7 mouse cellular contexts compared by ENCODE assay signal in the genomic region with DNA sequence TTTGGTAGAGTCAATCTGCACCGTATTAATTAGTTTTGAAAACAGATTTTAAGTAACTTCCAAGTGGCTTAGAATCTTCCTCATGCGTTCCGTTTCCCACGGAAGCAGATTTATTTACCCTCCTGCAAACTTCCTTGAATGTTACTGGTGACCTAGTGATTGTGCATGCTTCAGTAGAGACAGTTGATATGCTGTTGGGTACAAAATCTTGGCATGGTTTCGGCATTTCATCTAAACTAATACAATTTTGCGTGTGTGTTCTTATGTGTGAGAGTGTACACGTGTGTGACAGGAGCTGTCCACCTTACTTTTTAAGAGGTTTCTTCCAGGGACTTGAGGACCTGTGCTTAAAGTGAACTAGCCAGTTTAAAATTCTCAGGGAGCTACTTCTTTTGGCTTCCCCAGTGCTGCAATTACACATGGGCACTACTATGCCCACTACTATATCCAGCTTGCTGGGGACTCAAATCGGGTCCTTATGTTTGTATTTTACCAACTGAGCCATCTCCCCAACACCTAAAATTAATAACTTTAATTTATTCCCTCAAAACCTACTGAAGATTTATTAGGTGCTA. TPM values are rescaled to one million over a fixed set of nuclear protein-coding genes. Genes with fewer than 3 reads are reported as not detected.
DNase-seq lines count a peak whose midpoint lies in the region; ATAC-seq and TF ChIP-seq lines count a peak whose summit lies in the region.

No protein-coding gene starts in this region.

- H3K4me2 ChIP-seq in lung, embryonic 16.5 days (ENCODE audit: low read depth, low read length): peak overlapping the region; percentile 48
- peak overlapping the region; percentile 76 for H3K4me2 ChIP-seq in forebrain, embryonic 12.5 days
- H3K4me2 ChIP-seq in limb, embryonic 14.5 days (replicated peaks; ENCODE audit: low read depth, low read length, severe bottlenecking): peak overlapping the region; percentile 81; the same call in 1 of the 2 replicates
- peak overlapping the region; percentile 26; the same call in 1 of the 2 replicates for H3K4me2 ChIP-seq in stomach, postnatal 0 days (replicated peaks; ENCODE audit: low read depth)

- no peak overlapping the region for H3K27ac ChIP-seq in lung, embryonic 16.5 days (ENCODE audit: low read length)
- H3K27ac ChIP-seq in forebrain, embryonic 12.5 days: no peak overlapping the region
- H3K27ac ChIP-seq in limb, embryonic 14.5 days (replicated peaks; ENCODE audit: low read depth, low read length): no peak overlapping the region
- no peak overlapping the region for H3K27ac ChIP-seq in stomach, postnatal 0 days (replicated peaks)

- no peak for DNase-seq in lung, postnatal 25 days (ENCODE audit: low spot score)
- DNase-seq in limb, embryonic 14.5 days (ENCODE audit: low spot score): no peak
- DNase-seq in stomach, postnatal 0 days (ENCODE audit: low spot score): no peak
- DNase-seq in thymus, adult 18-20 months: no peak
- DNase-seq in thymus, postnatal 36 days: no peak

- no peak for TF ChIP-seq EP300 in stomach, postnatal 0 days (optimal IDR thresholded peaks at IDR 0.05)

- no peaks in the 10 kb centered on the region for H3K9me3 ChIP-seq in lung, embryonic 16.5 days (ENCODE audit: control insufficient read depth, low read length)
- no peaks in the 10 kb centered on the region for H3K9me3 ChIP-seq in forebrain, embryonic 12.5 days
- H3K9me3 ChIP-seq in limb, embryonic 14.5 days (ENCODE audit: control insufficient read depth, low read length): no peaks in the 10 kb centered on the region
- H3K9me3 ChIP-seq in stomach, postnatal 0 days (ENCODE audit: control insufficient read depth, low read length): no peaks in the 10 kb centered on the region

- peak overlapping the region; percentile 18; the same call in 1 of the 2 replicates for H3K4me3 ChIP-seq in lung, embryonic 16.5 days (ENCODE audit: low read length)
- H3K4me3 ChIP-seq in forebrain, embryonic 12.5 days (replicated peaks): 0 out of 2 replicates have a peak overlapping the region, but pooled peaks have one; percentile 7
- H3K4me3 ChIP-seq in limb, embryonic 14.5 days (replicated peaks; ENCODE audit: low read length): no peak overlapping the region; the same call in 1 of the 2 replicates
- no peak overlapping the region for H3K4me3 ChIP-seq in stomach, postnatal 0 days (ENCODE audit: low read depth, low read length)

- no peak overlapping the region for H3K9ac ChIP-seq in lung, embryonic 16.5 days (ENCODE audit: low read length)
- H3K9ac ChIP-seq in forebrain, embryonic 12.5 days: 0 out of 2 replicates have a peak overlapping the region, but pooled peaks have one; percentile 25
- no peak overlapping the region for H3K9ac ChIP-seq in limb, embryonic 14.5 days (ENCODE audit: low read depth, low read length, severe bottlenecking)
- no peak overlapping the region for H3K9ac ChIP-seq in stomach, postnatal 0 days (ENCODE audit: low read length)

- no peak for TF ChIP-seq CTCF in stomach, postnatal 0 days (IDR thresholded peaks at IDR 0.05; ENCODE audit: low read depth)

- H3K27me3 ChIP-seq in lung, embryonic 16.5 days (ENCODE audit: control insufficient read depth, insufficient read depth, low read depth, low read length): no peaks in the 10 kb centered on the region
- H3K27me3 ChIP-seq in forebrain, embryonic 12.5 days: no peaks in the 10 kb centered on the region
- H3K27me3 ChIP-seq in limb, embryonic 14.5 days (ENCODE audit: control insufficient read depth, insufficient read depth, low read length): no peaks in the 10 kb centered on the region
- no peaks in the 10 kb centered on the region for H3K27me3 ChIP-seq in stomach, postnatal 0 days (ENCODE audit: control insufficient read depth, insufficient read depth, low read length)

- no peak for ATAC-seq in lung, embryonic 16.5 days (ENCODE audit: low read depth)
- no peak for ATAC-seq in forebrain, embryonic 12.5 days (ENCODE audit: low FRiP score)
- ATAC-seq in limb, embryonic 14.5 days (ENCODE audit: low FRiP score, low read depth): no peak
- ATAC-seq in stomach, postnatal 0 days (ENCODE audit: low FRiP score, low TSS enrichment): no peak

- peaks cover 9% of the 10 kb centered on the region for H3K4me1 ChIP-seq in lung, embryonic 16.5 days (replicated peaks; ENCODE audit: control insufficient read depth, insufficient read depth, low read length)
- peaks cover 24% of the 10 kb centered on the region for H3K4me1 ChIP-seq in forebrain, embryonic 12.5 days
- peaks cover 14% of the 10 kb centered on the region for H3K4me1 ChIP-seq in limb, embryonic 14.5 days (ENCODE audit: control insufficient read depth, insufficient read depth, low read length)
- no peaks in the 10 kb centered on the region; the same call in 1 of the 2 replicates for H3K4me1 ChIP-seq in stomach, postnatal 0 days (replicated peaks; ENCODE audit: control insufficient read depth, insufficient read depth)

- WGBS in lung, embryonic 16.5 days: 40% methylated on average over 8 of the region's 8 CpGs
- 78% methylated on average over 8 of the region's 8 CpGs for WGBS in forebrain, embryonic 12.5 days
- 52% methylated on average over 8 of the region's 8 CpGs for WGBS in limb, embryonic 14.5 days
- 47% methylated on average over 8 of the region's 8 CpGs for WGBS in stomach, postnatal 0 days

- TF ChIP-seq POLR2A in limb, embryonic 14.5 days (IDR thresholded peaks at IDR 0.05; ENCODE audit: borderline replicate concordance, extremely low read depth, insufficient read depth, insufficient read length): no peak

- no peaks in the 10 kb centered on the region for H3K36me3 ChIP-seq in lung, embryonic 16.5 days (ENCODE audit: control insufficient read depth, insufficient read depth, low read length)
- H3K36me3 ChIP-seq in forebrain, embryonic 12.5 days (replicated peaks): no peaks in the 10 kb centered on the region
- no peaks in the 10 kb centered on the region for H3K36me3 ChIP-seq in limb, embryonic 14.5 days (ENCODE audit: control insufficient read depth, insufficient read depth, low read length)
- H3K36me3 ChIP-seq in stomach, postnatal 0 days (ENCODE audit: control insufficient read depth, insufficient read depth, low read length): no peaks in the 10 kb centered on the region

RNA-seq across cellular contexts. Expression of a gene that starts 3.0 kb away (rescaled TPM):
- polyA plus RNA-seq in lung, embryonic 16.5 days (2015; fragmentation: Nextera tagmentation; extraction: Ambion mirVana): 16.2 and 17.8 TPM in 2 replicates
- 25.0 and 25.9 TPM in 2 replicates for polyA plus RNA-seq in forebrain, embryonic 12.5 days (2016; fragmentation: Nextera tagmentation; extraction: Ambion mirVana)
- polyA plus RNA-seq in limb, embryonic 14.5 days (2012; rRNA removed): 12.8 and 17.6 TPM in 2 replicates
- polyA plus RNA-seq in limb, embryonic 14.5 days (2014; fragmentation: Nextera tagmentation; extraction: Ambion mirVana): 23.4 and 25.3 TPM in 2 replicates
- polyA plus RNA-seq in stomach, postnatal 0 days (2015; fragmentation: Nextera tagmentation; extraction: Ambion mirVana): 8.8 and 9.1 TPM in 2 replicates

Comparison
In these comparisons a context has a peak if more than half of its experiments do, and no peak if none do; other contexts are left out.
1. H3K4me2 ChIP-seq: peak in every context shown above with its lines; median percentile 81 in limb, embryonic 14.5 days; 76 in forebrain, embryonic 12.5 days; 48 in lung, embryonic 16.5 days; 26 in stomach, postnatal 0 days.
2. H3K4me3 ChIP-seq: peak in lung, embryonic 16.5 days (single experiment) and forebrain, embryonic 12.5 days (single experiment); none in limb, embryonic 14.5 days (single experiment) and stomach, postnatal 0 days (single experiment).